Mouse (Mus musculus): ENCODE measurements around the gene Eif4enif1. TPM values are rescaled to one million over a fixed set of nuclear protein-coding genes. Genes with fewer than 3 reads are reported as not detected.
"Not testable (repeated sequence)": the region's sequence is repeated elsewhere in the genome, so short reads cannot be mapped to it uniquely, and the experiment has no call there.

The Eif4enif1 gene
- 63.9 to 84.5 TPM (median 83.3 TPM) in 3 replicates for total RNA-seq (2017)

DNA sequence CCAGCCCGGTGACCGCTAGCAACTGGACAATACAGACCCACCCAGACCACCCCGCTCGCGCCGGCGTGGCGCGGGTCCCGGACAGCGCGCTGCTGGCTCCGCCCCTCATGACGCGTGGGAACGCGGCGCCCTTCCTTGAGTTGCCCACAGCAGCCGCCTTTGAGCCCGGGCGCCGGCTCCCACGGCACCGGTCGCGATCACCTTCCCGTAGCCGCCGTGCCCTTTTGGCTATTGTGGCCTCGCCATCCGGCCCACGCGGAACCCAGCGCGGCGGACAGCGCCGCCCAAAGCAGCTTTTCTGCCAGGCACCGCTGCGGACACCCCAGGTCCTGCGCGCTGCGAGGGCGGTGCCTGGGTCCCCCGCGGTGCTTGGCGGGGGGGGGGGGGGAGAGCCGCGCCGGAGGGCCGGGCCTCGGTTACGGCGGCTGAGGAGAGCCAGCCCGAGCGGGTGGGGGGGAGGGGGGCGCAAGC, at the start of gene Eif4enif1:
Gene Eif4enif1 (plus strand): TSS at position 162 of the 471 bp plus-strand sequence.
- ATAC-seq (replicated peaks; ENCODE audit: insufficient number of reproducible peaks, low FRiP score, low TSS enrichment, poor library complexity, severe bottlenecking): no peak

DNA sequence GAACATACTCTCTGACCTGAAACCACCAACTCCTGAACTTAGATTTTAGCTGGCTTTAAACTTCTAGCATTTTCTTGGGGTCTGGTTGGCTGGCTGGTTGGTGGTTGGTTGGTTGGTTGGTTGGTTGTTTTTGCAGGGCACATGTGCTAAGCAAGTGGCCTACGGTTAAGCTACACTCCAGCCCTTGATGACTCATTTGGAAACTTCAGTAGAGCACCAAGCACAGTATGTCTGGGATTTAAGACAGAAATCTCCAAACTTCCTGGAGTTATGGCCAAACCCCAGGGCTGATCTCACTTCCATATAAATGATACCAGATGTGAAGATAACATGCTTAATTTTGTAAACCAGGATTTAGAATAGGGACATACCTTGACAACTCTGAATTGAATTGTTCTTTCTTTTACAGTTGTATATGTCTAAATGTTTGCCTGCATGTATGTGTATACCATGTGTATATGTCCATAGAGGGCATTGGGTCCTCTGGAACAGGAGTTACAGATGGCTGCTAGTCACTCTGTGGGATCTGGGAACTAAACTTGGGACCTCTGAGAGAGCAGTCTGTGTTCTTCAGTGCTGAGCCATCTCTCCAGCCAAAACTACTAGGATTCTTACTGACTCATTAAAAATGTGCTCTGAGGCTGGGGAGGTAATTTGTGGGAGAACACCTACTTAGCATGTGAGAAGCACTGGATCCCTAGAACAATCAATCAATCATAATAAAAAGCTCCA, 48.4 kb upstream of the Eif4enif1 start:
- ATAC-seq (replicated peaks; ENCODE audit: insufficient number of reproducible peaks, low FRiP score, low TSS enrichment, poor library complexity, severe bottlenecking): peak; percentile 6; the same call in 1 of the 2 replicates

DNA sequence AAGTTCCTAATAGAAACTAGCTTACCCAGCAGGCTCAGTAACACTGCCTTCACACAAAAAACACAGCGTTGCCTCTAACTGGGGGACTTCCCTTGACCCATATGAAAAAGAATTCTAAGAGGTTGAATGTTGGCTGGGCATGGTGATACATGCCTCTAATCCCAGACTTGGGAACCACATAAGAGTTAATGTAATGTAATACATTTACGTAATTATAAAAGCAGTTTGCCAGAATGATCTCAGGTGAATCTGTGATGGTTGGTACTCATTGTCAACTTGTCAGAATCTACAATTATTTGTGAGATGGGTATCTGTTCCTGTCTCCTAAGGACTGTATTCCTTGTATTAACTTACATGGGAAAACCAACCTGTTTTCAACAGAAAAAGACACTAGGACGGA, 45.2 kb upstream of the Eif4enif1 start:
- not testable (repeated sequence) for ATAC-seq (replicated peaks; ENCODE audit: insufficient number of reproducible peaks, low FRiP score, low TSS enrichment, poor library complexity, severe bottlenecking)

- ATAC-seq (replicated peaks; ENCODE audit: insufficient number of reproducible peaks, low FRiP score, low TSS enrichment, poor library complexity, severe bottlenecking): not testable (repeated sequence)
Measured at GRCm38 (mm10) chr11:3157996-3158395, 44.2 kb upstream of the Eif4enif1 start.

DNA sequence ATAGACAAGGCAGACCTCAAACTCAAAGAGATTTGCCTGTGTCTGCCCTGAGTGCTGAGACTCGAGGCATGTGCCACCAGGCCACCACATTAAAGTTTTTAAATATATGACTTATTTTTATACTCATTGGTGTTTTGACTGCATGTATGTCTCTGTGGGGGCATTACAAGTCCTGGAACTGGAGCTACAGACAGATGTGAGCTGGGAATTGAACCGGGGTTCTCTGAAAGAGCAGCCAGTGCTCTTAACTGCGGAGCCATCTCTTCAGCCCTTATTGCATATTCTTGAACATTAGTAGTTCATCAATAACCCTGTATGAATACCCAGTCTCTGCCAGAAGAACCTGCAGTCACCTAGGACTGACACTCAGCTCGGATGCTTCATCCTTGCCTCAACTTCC, 43.4 kb upstream of the Eif4enif1 start:
- not testable (repeated sequence) for ATAC-seq (replicated peaks; ENCODE audit: insufficient number of reproducible peaks, low FRiP score, low TSS enrichment, poor library complexity, severe bottlenecking)

GRCm38 (mm10) chr11:3161370-3161769, 40.8 kb upstream of the Eif4enif1 start:
- ATAC-seq (replicated peaks; ENCODE audit: insufficient number of reproducible peaks, low FRiP score, low TSS enrichment, poor library complexity, severe bottlenecking): peak; percentile 3

DNA sequence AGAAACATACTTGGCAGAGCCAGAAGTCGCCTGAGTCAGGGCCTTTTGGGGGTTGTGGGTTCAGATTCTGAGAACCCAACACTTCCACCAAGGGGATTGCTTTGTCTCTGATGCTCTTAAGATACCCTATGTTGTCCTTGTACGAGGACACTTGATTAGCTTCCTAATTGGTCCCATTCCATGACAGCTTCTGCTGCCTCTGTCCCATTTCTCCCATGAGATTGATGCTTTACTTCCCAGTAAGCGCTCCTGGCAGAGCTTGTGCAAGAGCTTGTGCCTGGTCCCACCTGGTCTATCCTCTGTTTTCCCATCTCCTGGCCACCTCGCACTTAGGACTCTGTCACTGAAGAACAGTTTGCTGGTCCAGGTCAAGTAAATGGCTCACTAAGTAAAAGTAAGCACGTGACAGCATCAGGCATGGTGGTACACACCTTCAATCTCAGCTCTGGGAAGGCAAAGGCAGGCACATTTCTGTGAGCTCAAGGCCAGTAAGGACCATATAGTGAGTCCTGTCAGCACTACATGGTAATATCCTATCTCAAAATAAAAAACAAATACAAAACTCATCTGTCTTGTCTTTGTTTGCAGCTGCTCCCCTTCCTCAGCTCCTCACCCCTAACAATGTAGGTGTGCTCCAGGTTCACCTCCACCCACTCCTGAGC, 39.8 kb upstream of the Eif4enif1 start:
- 0 out of 2 replicates have a peak, but pooled peaks have one; percentile 7 for ATAC-seq (replicated peaks; ENCODE audit: insufficient number of reproducible peaks, low FRiP score, low TSS enrichment, poor library complexity, severe bottlenecking)

DNA sequence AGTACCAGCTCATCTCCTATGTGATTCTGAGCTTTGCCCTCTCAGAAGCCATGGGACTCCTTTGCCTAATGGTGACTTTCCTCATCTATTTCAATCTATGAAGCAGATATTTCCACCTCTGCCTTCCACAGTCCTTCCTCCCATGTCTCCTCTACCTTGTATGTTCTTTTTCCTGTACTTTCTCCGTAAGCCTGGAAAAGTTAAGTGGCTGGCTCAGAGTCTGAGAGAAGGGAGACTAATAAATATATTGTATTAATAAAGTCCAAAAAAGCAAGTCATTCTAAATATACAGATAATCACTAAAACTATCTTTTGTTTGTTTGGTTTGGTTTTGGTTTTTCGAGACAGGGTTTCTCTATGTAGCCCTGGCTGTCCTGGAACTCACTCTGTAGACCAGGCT, 39.1 kb upstream of the Eif4enif1 start:
- not testable (repeated sequence) for ATAC-seq (replicated peaks; ENCODE audit: insufficient number of reproducible peaks, low FRiP score, low TSS enrichment, poor library complexity, severe bottlenecking)

DNA sequence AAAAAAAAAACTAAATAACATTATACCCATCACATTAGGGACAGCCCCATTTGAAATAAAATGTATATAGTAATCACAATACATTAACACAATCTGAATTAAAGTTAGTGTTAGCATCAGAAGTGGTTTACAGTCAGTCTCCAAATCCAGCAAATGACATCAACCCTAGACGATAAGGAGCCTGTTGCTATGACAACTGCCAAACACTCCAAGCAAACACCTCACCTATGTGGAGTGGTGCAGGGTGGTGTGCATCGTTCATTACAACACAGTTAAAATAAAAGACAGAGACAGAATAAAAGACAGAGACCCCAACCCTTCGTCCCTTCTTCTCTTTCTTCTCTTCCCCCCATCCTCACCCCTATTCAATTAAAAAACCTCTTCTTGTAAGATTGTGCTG, 38.5 kb upstream of the Eif4enif1 start:
- ATAC-seq (replicated peaks; ENCODE audit: insufficient number of reproducible peaks, low FRiP score, low TSS enrichment, poor library complexity, severe bottlenecking): not testable (repeated sequence)

- peak; percentile 29 for ATAC-seq (replicated peaks; ENCODE audit: insufficient number of reproducible peaks, low FRiP score, low TSS enrichment, poor library complexity, severe bottlenecking)
Measured at GRCm38 (mm10) chr11:3165210-3165782, 36.9 kb upstream of the Eif4enif1 start.

DNA sequence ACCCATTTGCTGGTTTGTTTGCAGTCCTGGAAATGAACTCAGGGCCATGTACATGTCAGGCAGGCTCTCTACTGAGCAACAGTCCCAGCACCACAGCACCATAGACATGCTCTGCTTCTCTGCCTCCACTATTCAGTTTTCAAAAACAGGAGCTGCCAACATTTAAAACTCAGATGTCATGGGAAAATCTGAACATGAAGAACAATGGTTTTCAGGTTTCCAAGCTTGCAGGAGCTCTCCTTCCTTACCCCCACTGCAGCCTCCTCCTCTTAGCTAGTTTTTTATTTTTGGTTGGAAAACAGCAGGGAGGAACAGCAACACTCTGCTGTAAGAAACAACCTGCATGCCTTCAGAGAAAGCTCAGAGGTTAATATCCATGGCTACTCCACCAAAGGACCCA, 35.9 kb upstream of the Eif4enif1 start:
- not testable (repeated sequence) for ATAC-seq (replicated peaks; ENCODE audit: insufficient number of reproducible peaks, low FRiP score, low TSS enrichment, poor library complexity, severe bottlenecking)

DNA sequence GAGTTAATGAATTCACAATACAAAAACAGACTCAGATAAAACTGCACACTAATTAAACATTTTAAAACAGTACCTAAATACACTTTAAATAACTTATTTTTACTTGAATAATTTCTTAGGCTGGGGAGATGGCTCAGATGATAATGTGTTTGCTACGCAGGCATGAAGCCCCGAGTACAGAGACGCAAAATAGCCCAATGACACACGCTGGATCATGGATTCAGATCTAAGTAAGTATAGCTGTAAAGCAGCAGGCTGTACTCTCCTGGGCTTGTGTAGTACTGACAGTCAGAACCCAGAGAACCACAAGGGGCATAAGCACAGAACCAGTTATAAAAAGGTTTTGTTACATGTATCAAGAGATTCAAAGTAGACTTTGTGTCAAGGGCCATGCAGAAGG, 35.1 kb upstream of the Eif4enif1 start:
- peak; percentile 5; the same call in 1 of the 2 replicates for ATAC-seq (replicated peaks; ENCODE audit: insufficient number of reproducible peaks, low FRiP score, low TSS enrichment, poor library complexity, severe bottlenecking)

GRCm38 (mm10) chr11:3167571-3168001, 34.6 kb upstream of the Eif4enif1 start:
- ATAC-seq (replicated peaks; ENCODE audit: insufficient number of reproducible peaks, low FRiP score, low TSS enrichment, poor library complexity, severe bottlenecking): peak; percentile 2; the same call in 1 of the 2 replicates

GRCm38 (mm10) chr11:3169042-3169441, 33.1 kb upstream of the Eif4enif1 start:
- not testable (repeated sequence) for ATAC-seq (replicated peaks; ENCODE audit: insufficient number of reproducible peaks, low FRiP score, low TSS enrichment, poor library complexity, severe bottlenecking)

- ATAC-seq (replicated peaks; ENCODE audit: insufficient number of reproducible peaks, low FRiP score, low TSS enrichment, poor library complexity, severe bottlenecking): not testable (repeated sequence)
Measured at GRCm38 (mm10) chr11:3171931-3172330, 30.3 kb upstream of the Eif4enif1 start.

DNA sequence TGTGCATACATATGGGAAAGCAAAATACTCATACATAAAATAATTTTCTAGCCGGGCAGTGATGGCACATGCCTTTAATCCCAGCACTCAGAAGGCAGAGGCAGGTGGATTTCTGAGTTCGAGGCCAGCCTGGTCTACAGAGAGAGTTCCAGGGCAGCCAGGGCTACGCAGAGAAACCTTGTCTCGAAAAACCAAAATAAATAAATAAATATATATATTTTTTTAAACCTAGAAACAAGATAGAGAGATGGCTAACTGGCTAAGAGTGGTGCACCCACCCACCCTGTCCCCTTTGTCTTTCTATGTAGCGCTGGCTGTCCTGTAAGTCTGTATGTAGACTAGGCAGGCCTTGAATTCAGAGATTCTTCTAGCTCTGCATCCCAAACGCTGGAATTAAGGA, 29.7 kb upstream of the Eif4enif1 start:
- not testable (repeated sequence) for ATAC-seq (replicated peaks; ENCODE audit: insufficient number of reproducible peaks, low FRiP score, low TSS enrichment, poor library complexity, severe bottlenecking)

DNA sequence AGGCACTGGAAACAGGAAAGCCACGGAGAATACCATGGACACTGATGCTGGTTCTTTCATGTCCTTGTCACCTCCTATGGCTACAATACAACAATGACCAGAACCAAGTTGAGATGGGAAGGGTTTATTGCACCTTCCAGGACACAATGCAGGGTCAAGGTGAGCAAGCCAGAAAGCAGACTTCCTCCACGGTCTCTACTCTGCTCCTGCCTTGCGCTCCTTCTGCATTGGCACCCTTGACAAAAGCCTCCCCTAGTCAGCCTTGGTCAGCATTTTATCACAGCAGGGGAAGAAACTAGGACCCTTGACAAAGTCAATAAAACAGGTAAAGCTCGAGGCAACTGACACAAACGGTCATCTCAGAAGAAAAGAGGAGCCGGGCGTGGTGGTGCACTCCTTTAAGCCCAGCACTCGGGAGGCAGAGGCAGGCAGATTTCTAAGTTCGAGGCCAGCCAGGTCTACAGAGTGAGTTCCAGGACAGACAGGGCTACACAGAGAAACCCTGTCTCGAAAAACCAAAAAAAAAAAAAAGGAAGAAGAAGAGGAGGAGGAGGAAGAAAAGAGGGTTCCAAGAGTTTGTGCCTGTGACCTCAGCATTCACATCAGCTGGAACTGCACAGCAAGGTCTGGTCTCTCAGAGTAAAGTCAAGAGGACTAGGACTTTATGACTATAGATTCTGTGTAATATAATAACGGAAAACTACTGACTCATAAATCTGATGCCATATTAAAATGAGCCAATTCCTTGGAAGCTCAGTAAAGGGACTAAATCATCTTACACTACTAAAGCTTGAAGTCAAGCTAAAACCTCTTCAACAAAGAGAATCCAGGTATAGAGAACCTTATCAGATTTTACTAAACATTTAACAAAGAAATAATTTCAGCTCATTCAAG, 28.5 kb upstream of the Eif4enif1 start:
- ATAC-seq (replicated peaks; ENCODE audit: insufficient number of reproducible peaks, low FRiP score, low TSS enrichment, poor library complexity, severe bottlenecking): peak; percentile 37

- ATAC-seq (replicated peaks; ENCODE audit: insufficient number of reproducible peaks, low FRiP score, low TSS enrichment, poor library complexity, severe bottlenecking): not testable (repeated sequence)
Measured at GRCm38 (mm10) chr11:3178968-3179725, 23.0 kb upstream of the Eif4enif1 start.

Data from monocyte, adult 5-6 weeks (primary cell).